Mouse (Mus musculus) spleen, adult 2 months (tissue): ENCODE data around the gene Cyp27a1.

ENCODE experiments used
- CTCF ChIP-seq: fragments of 200-500 bp; IDR thresholded peaks from 2 replicates; pipeline ENCODE4 v1.5.1; 2011; ENCODE audit warnings: mild to moderate bottlenecking, inconsistent platforms; ENCODE audit not compliant: insufficient read depth, insufficient read length, insufficient replicate concordance; ENCODE audit errors: extremely low read depth
- POLR2A ChIP-seq: fragments of 200-500 bp; IDR thresholded peaks from 2 replicates; pipeline ENCODE4 v1.6.1; 2011; ENCODE audit warnings: low read depth, low read length, inconsistent platforms

GRCm38 (mm10) chr1:74784041-74784759, 70.8 kb downstream of the Cyp27a1 start:
- TF ChIP-seq POLR2A (no peak), CTCF (no peak; the same call in 1 of the 2 replicates)
